Mouse (Mus musculus) limb, embryonic 13.5 days (tissue): ENCODE results near the gene Cxcr6. TPM values are rescaled to one million over a fixed set of nuclear protein-coding genes. Genes with fewer than 3 reads are reported as not detected.
"Not testable (repeated sequence)": the region's sequence is repeated elsewhere in the genome, so short reads cannot be mapped to it uniquely, and the experiment has no call there.

ENCODE experiments used
- ATAC-seq: fragments of 200-750 bp; cut with Nextera tagmentation; 2 replicates; pipeline ENCODE4 v1.8.0; 2017; ENCODE audit warnings: low read depth, moderate number of reproducible peaks, moderate TSS enrichment; ENCODE audit not compliant: low FRiP score
- H3K27ac ChIP-seq: fragments of 300-500 bp; sonication (generic); 2 replicates; pipeline ENCODE4 v1.5.1; 2015; ENCODE audit warnings: inconsistent platforms, mild to moderate bottlenecking, moderate library complexity
- H3K27me3 ChIP-seq: fragments of 300-500 bp; sonication (generic); 2 replicates; pipeline ENCODE4 v1.6.1; 2015; ENCODE audit warnings: mild to moderate bottlenecking, inconsistent platforms
- H3K36me3 ChIP-seq: fragments of 300-500 bp; sonication (generic); 2 replicates; pipeline ENCODE4 v1.6.1; 2015; ENCODE audit warnings: inconsistent platforms, mild to moderate bottlenecking, moderate library complexity
- H3K4me1 ChIP-seq: fragments of 300-500 bp; sonication (generic); 2 replicates; pipeline ENCODE4 v1.6.1; 2015; ENCODE audit warnings: inconsistent platforms
- H3K4me2 ChIP-seq: fragments of 300-500 bp; sonication (generic); replicated peaks from 2 replicates; pipeline ENCODE4 v1.6.1; 2015; ENCODE audit warnings: inconsistent platforms, mild to moderate bottlenecking, moderate library complexity
- H3K4me3 ChIP-seq: fragments of 300-500 bp; sonication (generic); 2 replicates; pipeline ENCODE4 v1.5.1; 2015; ENCODE audit warnings: moderate library complexity, mild to moderate bottlenecking, inconsistent platforms
- H3K9ac ChIP-seq: fragments of 300-500 bp; sonication (generic); 2 replicates; pipeline ENCODE4 v1.6.1; 2015; ENCODE audit warnings: mild to moderate bottlenecking, inconsistent platforms
- H3K9me3 ChIP-seq: fragments of 300-500 bp; sonication (generic); 2 replicates; pipeline ENCODE4 v1.6.1; 2016; ENCODE audit warnings: inconsistent platforms
- WGBS: fragments of 180-500 bp; shearing (Covaris S2); methylation state at CpG from one replicate; pipeline ENCODE4 v1.1.7; 2015; 5-methylcytosine and 5-hydroxymethylcytosine counted together
- polyA plus RNA-seq: library from polyadenylated mRNA; unstranded; fragments of >200 nt; fragmentation: Nextera tagmentation; extraction: Ambion mirVana; gene quantifications from 2 replicates; pipeline ENCODE4 v1.2.1, GENCODE M21; 2015

The Cxcr6 gene
- 0.17 and 0.38 TPM in 2 replicates for polyA plus RNA-seq

DNA sequence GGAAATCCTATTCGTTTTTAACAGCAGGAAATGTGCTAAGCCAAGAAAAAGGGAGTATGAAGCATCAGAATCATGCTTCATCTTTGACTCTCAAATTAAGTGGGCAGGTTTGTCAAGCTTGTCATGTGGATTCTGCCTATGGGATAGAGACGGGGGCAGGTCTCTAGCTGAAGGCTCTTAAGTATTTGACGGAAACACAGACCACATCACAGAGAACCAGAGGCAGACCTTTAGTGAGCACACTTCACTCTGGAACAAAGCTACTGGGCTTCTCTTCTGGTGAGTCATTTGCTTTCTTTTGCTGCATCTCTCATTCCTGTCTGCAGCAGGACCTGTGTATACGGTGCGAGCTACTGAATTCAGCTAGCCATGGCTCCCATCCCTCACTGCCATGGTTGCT lies at the start of gene Cxcr6:
Cxcr6 (plus strand) TSS at position 209 of the 400 bp plus-strand sequence.
- no peak within 1 kb of the TSS for H3K27ac ChIP-seq
- H3K4me3 ChIP-seq: no peak within 1 kb of the TSS
- WGBS: 83% methylated on average over 5 of the region's 5 CpGs
- peaks cover 44% of the 10 kb centered on the region for H3K36me3 ChIP-seq
- H3K4me2 ChIP-seq: no peak within 1 kb of the TSS
- H3K4me1 ChIP-seq: no peaks in the 10 kb centered on the region
- H3K27me3 ChIP-seq: no peaks in the 10 kb centered on the region
- no peak within 1 kb of the TSS for H3K9ac ChIP-seq
- H3K9me3 ChIP-seq: no peaks in the 10 kb centered on the region
- no peak for ATAC-seq

GRCm38 (mm10) chr9:123756752-123757151 lies 49.5 kb upstream of the Cxcr6 start:
- H3K27ac ChIP-seq: no peak overlapping the region
- no peaks in the 10 kb centered on the region for H3K9me3 ChIP-seq
- H3K36me3 ChIP-seq: no peaks in the 10 kb centered on the region
- H3K4me3 ChIP-seq: no peak overlapping the region
- H3K27me3 ChIP-seq: no peaks in the 10 kb centered on the region
- no peak overlapping the region for H3K9ac ChIP-seq
- 77% methylated on average over 3 of the region's 3 CpGs for WGBS
- H3K4me2 ChIP-seq: no peak overlapping the region
- H3K4me1 ChIP-seq: no peaks in the 10 kb centered on the region
- ATAC-seq: no peak

- H3K27ac ChIP-seq: no peak overlapping the region
Measured at GRCm38 (mm10) chr9:123757326-123757725, 48.9 kb upstream of the Cxcr6 start.

DNA sequence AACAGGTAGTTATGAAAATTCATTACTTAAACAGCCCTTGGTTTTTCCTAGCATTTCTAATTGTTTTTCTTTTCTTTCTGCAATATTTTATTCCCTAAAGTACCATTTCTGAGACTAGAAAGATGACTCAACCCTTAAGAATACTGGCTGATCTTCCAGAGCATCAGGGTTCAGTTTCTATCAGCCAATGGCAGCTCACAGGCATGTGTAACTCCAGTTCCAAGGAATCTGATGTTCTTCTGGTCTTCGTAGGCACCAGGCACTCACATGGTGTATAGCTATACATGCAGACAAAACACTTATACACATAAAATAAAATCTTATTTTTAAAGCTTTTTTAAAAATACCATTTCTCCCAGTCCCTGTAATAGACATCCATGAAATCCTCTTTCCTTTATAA lies 48.1 kb upstream of the Cxcr6 start:
- H3K4me2 ChIP-seq: no peak overlapping the region
- no peak overlapping the region for H3K4me3 ChIP-seq
- H3K36me3 ChIP-seq: no peaks in the 10 kb centered on the region
- 68% methylated on average over 1 of the region's 1 CpGs for WGBS
- no peaks in the 10 kb centered on the region for H3K9me3 ChIP-seq
- ATAC-seq: no peak
- no peak overlapping the region for H3K9ac ChIP-seq
- no peak overlapping the region for H3K27ac ChIP-seq
- no peaks in the 10 kb centered on the region for H3K4me1 ChIP-seq
- H3K27me3 ChIP-seq: no peaks in the 10 kb centered on the region

More at GRCm38 (mm10) chr9:123757326-123757725, 48.9 kb upstream of the Cxcr6 start:
- Histone ChIP-seq H3K4me3 (no peak overlapping the region), H3K9ac (no peak overlapping the region), H3K4me1 (no peaks in the 10 kb centered on the region), H3K9me3 (no peaks in the 10 kb centered on the region), H3K36me3 (no peaks in the 10 kb centered on the region), H3K4me2 (no peak overlapping the region), H3K27me3 (no peaks in the 10 kb centered on the region)
- ATAC-seq: no peak
- WGBS: 59% methylated on average over 2 of the region's 2 CpGs

GRCm38 (mm10) chr9:123758645-123759044 lies 47.6 kb upstream of the Cxcr6 start:
- no peak overlapping the region for H3K27ac ChIP-seq
- H3K4me3 ChIP-seq: no peak overlapping the region
- no peaks in the 10 kb centered on the region for H3K4me1 ChIP-seq
- no peak overlapping the region for H3K4me2 ChIP-seq
- no peaks in the 10 kb centered on the region for H3K36me3 ChIP-seq
- H3K9me3 ChIP-seq: no peaks in the 10 kb centered on the region
- 68% methylated on average over 4 of the region's 4 CpGs for WGBS
- H3K9ac ChIP-seq: no peak overlapping the region
- no peaks in the 10 kb centered on the region for H3K27me3 ChIP-seq
- ATAC-seq: no peak

- H3K27ac ChIP-seq: no peak overlapping the region
- no peak for ATAC-seq
- no peaks in the 10 kb centered on the region for H3K4me1 ChIP-seq
- H3K9me3 ChIP-seq: no peaks in the 10 kb centered on the region
- WGBS: 81% methylated on average over 3 of the region's 3 CpGs
- H3K27me3 ChIP-seq: no peaks in the 10 kb centered on the region
- H3K4me2 ChIP-seq: no peak overlapping the region
- H3K9ac ChIP-seq: no peak overlapping the region
- no peak overlapping the region for H3K4me3 ChIP-seq
- H3K36me3 ChIP-seq: no peaks in the 10 kb centered on the region
Measured at GRCm38 (mm10) chr9:123760806-123761205, 45.5 kb upstream of the Cxcr6 start.

GRCm38 (mm10) chr9:123762886-123763285 lies 43.4 kb upstream of the Cxcr6 start:
- 89% methylated on average over 4 of the region's 4 CpGs for WGBS

GRCm38 (mm10) chr9:123763771-123764170 lies 42.5 kb upstream of the Cxcr6 start:
- no peak overlapping the region for H3K4me2 ChIP-seq
- no peak for ATAC-seq
- WGBS: 81% methylated on average over 3 of the region's 3 CpGs
- H3K9ac ChIP-seq: no peak overlapping the region
- no peaks in the 10 kb centered on the region for H3K36me3 ChIP-seq
- H3K4me1 ChIP-seq: no peaks in the 10 kb centered on the region
- no peak overlapping the region for H3K4me3 ChIP-seq
- H3K27me3 ChIP-seq: no peaks in the 10 kb centered on the region
- no peak overlapping the region for H3K27ac ChIP-seq
- no peaks in the 10 kb centered on the region for H3K9me3 ChIP-seq

More at GRCm38 (mm10) chr9:123762886-123763285, 43.4 kb upstream of the Cxcr6 start:
- Histone ChIP-seq H3K9ac (no peak overlapping the region), H3K9me3 (no peaks in the 10 kb centered on the region), H3K27me3 (no peaks in the 10 kb centered on the region), H3K4me3 (no peak overlapping the region), H3K4me1 (no peaks in the 10 kb centered on the region), H3K4me2 (no peak overlapping the region), H3K36me3 (no peaks in the 10 kb centered on the region), H3K27ac (no peak overlapping the region)
- ATAC-seq: no peak

- H3K27me3 ChIP-seq: no peaks in the 10 kb centered on the region
- H3K9me3 ChIP-seq: no peaks in the 10 kb centered on the region
- H3K4me3 ChIP-seq: no peak overlapping the region
- WGBS: 92% methylated on average over 3 of the region's 3 CpGs
- H3K27ac ChIP-seq: no peak overlapping the region
- no peaks in the 10 kb centered on the region for H3K4me1 ChIP-seq
- H3K4me2 ChIP-seq: no peak overlapping the region
- no peak for ATAC-seq
- H3K36me3 ChIP-seq: no peaks in the 10 kb centered on the region
- no peak overlapping the region for H3K9ac ChIP-seq
Measured at GRCm38 (mm10) chr9:123766996-123767395, 39.3 kb upstream of the Cxcr6 start.

- H3K4me1 ChIP-seq: no peaks in the 10 kb centered on the region
- no peaks in the 10 kb centered on the region for H3K36me3 ChIP-seq
- H3K9me3 ChIP-seq: no peaks in the 10 kb centered on the region
- no peaks in the 10 kb centered on the region for H3K27me3 ChIP-seq
- 72% methylated on average over 1 of the region's 1 CpGs for WGBS
- H3K4me3 ChIP-seq: no peak overlapping the region
- H3K9ac ChIP-seq: no peak overlapping the region
- no peak overlapping the region for H3K4me2 ChIP-seq
- H3K27ac ChIP-seq: no peak overlapping the region
- ATAC-seq: no peak
Measured at GRCm38 (mm10) chr9:123768443-123768842, 37.8 kb upstream of the Cxcr6 start.

DNA sequence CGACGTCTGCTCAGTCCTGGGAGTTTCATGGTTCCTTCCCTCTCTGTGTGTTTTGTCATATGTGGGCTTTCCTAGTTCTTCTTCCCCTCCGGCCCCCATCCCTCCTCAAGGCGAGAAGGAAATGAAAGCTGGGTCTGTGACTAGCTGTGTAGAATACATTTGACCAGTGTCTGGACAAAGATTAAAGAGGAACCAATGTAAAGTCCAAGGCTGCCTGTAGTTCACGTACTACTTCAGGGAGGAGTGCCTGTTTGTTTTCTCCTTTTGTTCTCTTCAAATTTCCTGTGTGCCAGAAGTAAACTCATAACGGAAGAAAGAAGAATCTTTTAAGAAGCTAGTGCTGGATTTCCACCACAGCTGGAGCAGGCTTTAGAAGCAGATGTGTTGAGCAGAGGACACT lies 36.7 kb upstream of the Cxcr6 start:
- Histone ChIP-seq H3K4me1 (no peaks in the 10 kb centered on the region), H3K9ac (no peak overlapping the region), H3K9me3 (no peaks in the 10 kb centered on the region), H3K4me3 (no peak overlapping the region), H3K27ac (no peak overlapping the region), H3K36me3 (no peaks in the 10 kb centered on the region), H3K4me2 (no peak overlapping the region), H3K27me3 (no peaks in the 10 kb centered on the region)
- 68% methylated on average over 6 of the region's 6 CpGs for WGBS
- ATAC-seq: no peak

DNA sequence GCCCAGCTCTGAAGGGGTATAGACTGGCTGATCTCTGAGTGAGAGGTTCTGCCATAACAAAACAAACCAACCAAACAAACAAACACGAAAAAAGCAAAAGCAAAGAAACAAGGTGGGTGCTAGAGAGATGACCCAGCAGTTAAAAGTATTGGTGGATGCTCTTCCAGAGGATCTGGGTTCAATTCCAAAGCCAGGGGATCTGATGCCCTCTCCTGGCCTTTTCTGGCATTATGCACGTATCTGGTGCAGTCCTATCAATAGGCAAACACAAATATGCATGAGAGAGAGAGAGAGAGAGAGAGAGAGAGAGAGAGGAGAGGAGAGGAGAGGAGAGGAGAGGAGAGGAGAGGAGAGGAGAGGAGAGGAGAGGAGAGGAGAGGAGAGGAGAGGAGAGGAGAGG lies 33.0 kb upstream of the Cxcr6 start:
- H3K27ac ChIP-seq, H3K36me3 ChIP-seq, H3K27me3 ChIP-seq, H3K4me3 ChIP-seq, ATAC-seq, H3K4me1 ChIP-seq, H3K9me3 ChIP-seq, H3K4me2 ChIP-seq, H3K9ac ChIP-seq: not testable (repeated sequence)
- 48% methylated on average over 2 of the region's 2 CpGs for WGBS

GRCm38 (mm10) chr9:123788855-123789529 lies 17.3 kb upstream of the Cxcr6 start:
- Histone ChIP-seq H3K27me3 (no peaks in the 10 kb centered on the region), H3K9ac (no peak overlapping the region), H3K9me3 (peaks cover 4% of the 10 kb centered on the region), H3K36me3 (peaks cover 60% of the 10 kb centered on the region), H3K4me1 (no peaks in the 10 kb centered on the region), H3K27ac (no peak overlapping the region), H3K4me3 (no peak overlapping the region), H3K4me2 (no peak overlapping the region)
- WGBS: 67% methylated on average over 4 of the region's 4 CpGs
- ATAC-seq: no peak
